In the genomic region with DNA sequence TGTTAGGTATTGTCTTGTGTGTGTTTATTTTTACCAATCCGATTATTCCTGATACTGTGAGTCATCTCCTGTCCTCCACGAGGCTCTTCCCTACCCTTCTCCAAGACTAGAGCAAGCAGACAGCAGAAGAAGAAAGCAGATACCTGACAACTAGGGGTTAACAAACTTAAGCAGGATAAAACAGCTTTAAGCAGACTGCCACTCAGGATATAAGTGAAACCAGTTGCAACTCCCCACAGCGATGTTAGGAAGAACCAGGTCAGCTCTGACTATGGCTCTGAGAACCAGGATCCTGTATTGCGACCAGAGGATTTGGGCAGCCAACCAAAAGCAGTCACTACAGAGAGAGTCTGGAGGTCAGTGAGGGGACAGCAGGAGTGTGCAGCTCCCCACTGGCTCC, we compare ENCODE assay signal across 12 mouse cellular contexts. TPM values are rescaled to one million over a fixed set of nuclear protein-coding genes. Genes with fewer than 3 reads are reported as not detected.
A peak's percentile ranks its signal among the peaks of the same experiment; 100 is the strongest.
DNase-seq lines count a peak whose midpoint lies in the region; ATAC-seq and TF ChIP-seq lines count a peak whose summit lies in the region.
"Had no signal": no experiment of that assay in that cellular context is flagged by ENCODE, and none has a peak within 500 bp of the region (broad histone marks: within the 10 kb centered on the region; RNA-seq: fewer than 3 reads in every experiment).

No protein-coding gene starts in this region.

- peak; percentile 24 for DNase-seq in adrenal gland, postnatal 10 days
- DNase-seq in adrenal gland, postnatal 25 days = no peak
- DNase-seq in lung, postnatal 0 days (ENCODE audit: low spot score) = peak; percentile 16
- no peak for DNase-seq in lung, postnatal 4 days
- no peak for DNase-seq in limb, embryonic 10.5 days (ENCODE audit: low spot score)
- DNase-seq in retina, postnatal 7 days (ENCODE audit: low read depth, low spot score) = peak; percentile 75
- no peak for DNase-seq in layer of hippocampus, postnatal 10 days (ENCODE audit: low spot score in 2 of 2)
- no peak for DNase-seq in kidney, adult 8-10 months
- DNase-seq: kidney, postnatal 36 days; right cerebral cortex, postnatal 25 days; thymus, postnatal 36 days had no signal

- ATAC-seq in lung, postnatal 0 days = no peak
- ATAC-seq: midbrain, embryonic 15.5 days had no signal

- H3K4me2 ChIP-seq in lung, postnatal 0 days (replicated peaks; ENCODE audit: low read depth, low read length) = 0 out of 2 replicates have a peak overlapping the region, but pooled peaks have one; percentile 25

- H3K4me3 ChIP-seq in lung, postnatal 0 days (ENCODE audit: low read depth, low read length) = no peak overlapping the region
- no peak overlapping the region for H3K4me3 ChIP-seq in limb, embryonic 10.5 days

- H3K4me1 ChIP-seq in lung, postnatal 0 days (ENCODE audit: insufficient read depth, low read depth, low read length) = peaks cover 6% of the 10 kb centered on the region; the same call in 1 of the 2 replicates
- H3K4me1 ChIP-seq in limb, embryonic 10.5 days = peaks cover 20% of the 10 kb centered on the region

- H3K36me3 ChIP-seq in lung, postnatal 0 days (ENCODE audit: insufficient read depth, low read length) = no peaks in the 10 kb centered on the region
- peaks cover 26% of the 10 kb centered on the region for H3K36me3 ChIP-seq in limb, embryonic 10.5 days

- no peaks in the 10 kb centered on the region for H3K9me3 ChIP-seq in lung, postnatal 0 days (ENCODE audit: low read length)
- no peaks in the 10 kb centered on the region for H3K9me3 ChIP-seq in limb, embryonic 10.5 days (replicated peaks)
- H3K9me3 ChIP-seq: midbrain, embryonic 15.5 days had no signal

- TF ChIP-seq EP300 in lung, postnatal 0 days (IDR thresholded peaks at IDR 0.05) = no peak

- H3K27ac ChIP-seq in lung, postnatal 0 days (ENCODE audit: low read length) = no peak overlapping the region
- 0 out of 2 replicates have a peak overlapping the region, but pooled peaks have one; percentile 1 for H3K27ac ChIP-seq in limb, embryonic 10.5 days

- WGBS in lung, postnatal 0 days = 32% methylated on average over 4 of the region's 4 CpGs
- WGBS in limb, embryonic 10.5 days = 71% methylated on average over 4 of the region's 4 CpGs

- no peak for TF ChIP-seq CTCF in lung, postnatal 0 days (IDR thresholded peaks at IDR 0.05)

- H3K9ac ChIP-seq in lung, postnatal 0 days (replicated peaks; ENCODE audit: low read depth) = no peak overlapping the region
- H3K9ac ChIP-seq: midbrain, embryonic 15.5 days had no signal

- H3K27me3 ChIP-seq in lung, postnatal 0 days (replicated peaks; ENCODE audit: insufficient read depth, low read length) = no peaks in the 10 kb centered on the region
- H3K27me3 ChIP-seq in limb, embryonic 10.5 days (ENCODE audit: low read depth, poor library complexity, severe bottlenecking) = no peaks in the 10 kb centered on the region
- H3K27me3 ChIP-seq: midbrain, embryonic 15.5 days had no signal

RNA-seq across cellular contexts. Expression of a gene that starts 1.4 kb away (rescaled TPM):
- 10 to 100 TPM; 33.3 to 51.3 TPM for total RNA-seq in adrenal gland, postnatal 10 days (2021)
- 50.9 and 52.6 TPM in 2 replicates for total RNA-seq in adrenal gland, postnatal 25 days (2021)
- 55.8 and 57.4 TPM in 2 replicates for polyA plus RNA-seq in lung, postnatal 0 days (2015; fragmentation: Nextera tagmentation; extraction: Ambion mirVana)
- 32.8 and 36.6 TPM in 2 replicates for polyA plus RNA-seq in limb, embryonic 10.5 days (2016; fragmentation: Nextera tagmentation; extraction: Ambion mirVana)
- total RNA-seq in layer of hippocampus, postnatal 10 days (2021) = 10 to 100 TPM; 30.8 to 33.2 TPM

RNA-seq across cellular contexts. Expression of a gene that starts 23.8 kb away (rescaled TPM):
- total RNA-seq in adrenal gland, postnatal 10 days (2021) = 10 to 100 TPM in 1 of 2 experiments, 1 to 10 TPM in 1; 6.5 to 10.4 TPM
- 4.1 and 4.6 TPM in 2 replicates for total RNA-seq in adrenal gland, postnatal 25 days (2021)
- polyA plus RNA-seq in lung, postnatal 0 days (2015; fragmentation: Nextera tagmentation; extraction: Ambion mirVana) = 2.9 and 7.3 TPM in 2 replicates
- 4.5 and 4.9 TPM in 2 replicates for polyA plus RNA-seq in limb, embryonic 10.5 days (2016; fragmentation: Nextera tagmentation; extraction: Ambion mirVana)
- total RNA-seq in layer of hippocampus, postnatal 10 days (2021) = under 1 TPM; 0.66 to 0.96 TPM

RNA-seq across cellular contexts. Expression of a gene that starts 28.0 kb away (rescaled TPM):
- 10 to 100 TPM; 31.4 to 34.2 TPM for total RNA-seq in adrenal gland, postnatal 10 days (2021)
- 26.7 and 30.1 TPM in 2 replicates for total RNA-seq in adrenal gland, postnatal 25 days (2021)
- 25.7 and 28.5 TPM in 2 replicates for polyA plus RNA-seq in lung, postnatal 0 days (2015; fragmentation: Nextera tagmentation; extraction: Ambion mirVana)
- 34.8 and 41.8 TPM in 2 replicates for polyA plus RNA-seq in limb, embryonic 10.5 days (2016; fragmentation: Nextera tagmentation; extraction: Ambion mirVana)
- 10 to 100 TPM; 50.3 to 53.9 TPM for total RNA-seq in layer of hippocampus, postnatal 10 days (2021)

RNA-seq across cellular contexts. Expression of a gene that starts 28.4 kb away (rescaled TPM):
- 100 to 1,000 TPM in 1 of 2 experiments, 10 to 100 TPM in 1; 98.7 to 103 TPM for total RNA-seq in adrenal gland, postnatal 10 days (2021)
- total RNA-seq in adrenal gland, postnatal 25 days (2021) = 103 and 105 TPM in 2 replicates
- 94.2 and 95.6 TPM in 2 replicates for polyA plus RNA-seq in lung, postnatal 0 days (2015; fragmentation: Nextera tagmentation; extraction: Ambion mirVana)
- 245 and 248 TPM in 2 replicates for polyA plus RNA-seq in limb, embryonic 10.5 days (2016; fragmentation: Nextera tagmentation; extraction: Ambion mirVana)
- 10 to 100 TPM; 72.1 to 76.4 TPM for total RNA-seq in layer of hippocampus, postnatal 10 days (2021)

Comparison
In these comparisons a context has a peak if more than half of its experiments do, and no peak if none do; other contexts are left out.
1. DNase-seq: peak in adrenal gland, postnatal 10 days (single experiment), lung, postnatal 0 days (single experiment) and retina, postnatal 7 days (single experiment); none in adrenal gland, postnatal 25 days (single experiment), lung, postnatal 4 days (0 of 2), limb, embryonic 10.5 days (single experiment), layer of hippocampus, postnatal 10 days (0 of 2) and kidney, adult 8-10 months (0 of 2).